Mouse (Mus musculus) right cerebral cortex, adult 2 months (tissue): ENCODE data around the gene Sigmar1.
"Not testable (repeated sequence)": the region's sequence is repeated elsewhere in the genome, so short reads cannot be mapped to it uniquely, and the experiment has no call there.

Experiments
- DNase-seq, 2 experiments: peaks; one replicate each; pipeline ENCODE4 v3.0.0; 2021 to 2022; ENCODE audit warnings: low spot score in 2 of 2

Sigmar1 gene

DNA sequence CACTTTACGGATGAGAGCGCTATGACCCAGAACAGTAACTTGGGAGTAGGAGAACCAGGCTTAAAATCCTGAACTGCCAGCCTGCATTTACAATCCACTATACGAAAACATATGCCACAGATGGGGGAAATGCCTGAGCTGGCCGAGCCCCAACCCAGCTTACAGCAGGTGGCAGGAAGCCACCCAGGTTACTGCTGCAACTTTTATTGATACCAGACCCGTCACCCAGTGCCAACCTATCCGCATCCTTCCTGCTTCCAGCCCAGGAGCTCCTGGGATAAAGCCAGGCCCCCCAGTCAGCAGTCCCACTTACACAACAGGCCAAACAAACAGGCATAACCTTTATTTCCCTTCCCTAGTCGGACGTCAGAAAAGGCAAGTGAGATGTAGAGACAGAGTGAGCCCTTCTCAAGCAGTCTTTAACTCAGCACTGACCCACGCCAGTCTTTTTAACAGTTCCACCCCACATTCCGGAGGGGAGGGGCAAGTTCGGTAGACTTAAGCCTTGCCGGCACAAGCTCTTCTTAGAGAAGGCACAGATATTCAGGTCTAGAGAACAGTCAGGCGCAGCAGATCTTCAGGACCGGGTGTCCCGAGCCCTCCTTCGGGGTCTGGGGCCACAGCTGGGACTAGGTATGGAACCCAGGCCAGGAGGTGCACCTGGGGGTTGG lies 44.1 kb downstream of the Sigmar1 start:
- DNase-seq = no peak

DNA sequence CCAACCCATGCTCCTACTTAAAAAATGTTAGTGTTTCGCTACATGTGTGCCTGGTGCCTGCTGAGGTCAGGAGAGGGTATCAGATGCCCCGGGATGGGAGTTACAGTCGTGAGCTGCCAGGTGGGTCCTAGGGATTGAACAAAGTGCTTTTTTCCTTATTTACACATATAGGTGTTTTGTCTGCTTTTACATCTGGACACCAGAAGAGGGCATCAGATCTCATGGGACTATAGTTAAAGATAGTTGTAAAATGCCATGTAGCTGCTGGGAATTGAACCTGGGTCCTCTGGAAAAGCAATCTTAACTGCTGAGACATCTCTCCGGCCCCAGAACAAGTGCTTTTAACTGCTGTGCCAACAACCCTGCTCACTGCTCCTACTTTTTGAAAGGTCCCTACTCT lies 45.7 kb downstream of the Sigmar1 start:
- no peak for DNase-seq

DNA sequence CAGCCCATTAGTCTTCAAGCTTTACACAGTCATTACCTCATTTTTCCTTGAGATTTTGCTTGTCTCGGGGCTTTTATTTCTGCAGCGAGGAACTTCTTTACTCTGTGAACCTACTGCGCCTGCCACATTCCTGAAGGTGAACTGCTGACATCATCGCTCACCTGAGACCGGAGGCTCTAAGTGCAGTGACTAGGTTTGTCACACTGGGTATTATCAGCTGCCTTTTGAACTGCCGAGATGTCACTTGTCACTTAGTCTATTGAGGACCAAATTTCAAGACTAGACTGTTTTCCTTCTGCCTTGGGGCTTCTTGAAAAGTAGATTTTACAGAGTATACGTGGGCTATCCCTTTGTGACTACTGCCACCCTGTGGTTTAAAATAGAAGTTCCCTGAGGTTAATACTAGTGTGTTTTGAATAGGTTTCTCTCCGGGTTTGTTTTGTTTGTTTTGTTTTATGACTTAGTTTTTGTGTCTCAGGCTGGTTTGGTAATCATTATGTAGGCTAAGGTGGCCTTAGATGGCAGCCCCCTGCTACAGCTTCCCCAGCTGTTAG lies 47.7 kb downstream of the Sigmar1 start:
- DNase-seq = no peak

- peak; percentile 83 to 86 for DNase-seq
Measured at GRCm38 (mm10) chr4:41707011-41707535, 48.9 kb downstream of the Sigmar1 start.

GRCm38 (mm10) chr4:41705922-41706754 lies 49.8 kb downstream of the Sigmar1 start:
- no peak for DNase-seq

DNA sequence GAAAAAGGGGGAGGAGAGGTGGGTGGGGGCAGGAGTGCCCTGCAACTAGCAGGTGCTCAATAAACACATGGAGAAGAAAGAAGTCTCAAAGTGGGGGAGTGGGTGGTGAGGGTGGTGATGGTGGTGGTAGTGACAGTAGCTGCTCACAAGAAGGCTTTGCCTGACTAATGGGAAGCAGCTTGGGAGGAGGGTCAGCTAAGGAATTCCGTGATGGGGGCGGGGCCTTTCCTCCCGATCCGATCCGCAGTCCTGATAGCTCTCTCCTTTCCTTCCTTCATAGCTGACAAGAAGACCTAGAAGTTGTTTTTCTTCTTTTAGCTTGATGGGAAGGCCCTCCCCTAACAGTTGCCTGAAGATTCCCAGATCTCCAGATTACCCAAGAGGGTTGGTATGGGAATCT lies 51.3 kb downstream of the Sigmar1 start:
- no peak for DNase-seq

DNA sequence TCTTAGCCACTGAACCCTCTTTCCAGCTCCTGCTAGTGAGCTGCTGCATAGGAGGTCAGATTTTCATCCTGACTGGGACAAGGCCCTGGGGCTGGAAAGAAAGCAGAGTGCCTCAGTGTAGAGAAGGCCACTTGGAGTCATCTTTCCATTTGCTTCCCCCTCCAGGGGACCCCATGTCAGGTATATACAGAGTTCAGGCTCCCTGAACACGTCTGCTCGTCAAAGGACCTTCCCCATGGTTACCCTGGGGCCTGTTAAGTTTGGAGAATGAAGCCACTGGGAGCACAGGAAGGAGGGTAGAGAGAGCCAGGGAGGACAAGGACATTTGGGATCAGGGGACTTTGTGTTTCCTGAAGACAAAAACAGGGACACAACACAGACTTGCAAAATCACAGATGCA lies 53.7 kb downstream of the Sigmar1 start:
- not testable (repeated sequence) for DNase-seq

DNA sequence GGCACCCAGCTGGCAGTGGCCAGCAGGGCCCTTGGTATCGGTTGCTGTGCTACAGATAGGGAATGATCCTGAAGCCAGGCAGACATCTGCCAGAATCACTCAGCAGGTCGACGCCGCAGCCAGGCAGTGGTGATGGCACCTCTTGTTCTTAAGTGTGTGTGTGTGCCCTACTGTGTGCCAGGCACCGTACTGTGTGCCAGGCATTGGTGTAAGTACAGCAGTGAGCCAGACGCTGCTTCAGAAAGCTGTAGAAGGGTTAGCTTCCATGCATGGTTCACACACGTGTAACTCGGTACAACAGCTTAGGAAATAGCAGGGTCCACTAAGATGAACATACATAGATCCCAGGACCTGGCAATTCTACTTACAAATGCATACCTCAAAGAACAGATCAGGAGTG lies 55.7 kb downstream of the Sigmar1 start:
- DNase-seq = not testable (repeated sequence)

- DNase-seq = not testable (repeated sequence)
Measured at GRCm38 (mm10) chr4:41699783-41700182, 56.2 kb downstream of the Sigmar1 start, which contains the start of gene Il11ra1. Il11ra1 (plus strand) TSS chr4:41699989.

GRCm38 (mm10) chr4:41698421-41699016 lies 57.4 kb downstream of the Sigmar1 start:
- not testable (repeated sequence) for DNase-seq

- DNase-seq = peak; percentile 88 to 91
Measured at GRCm38 (mm10) chr4:41696930-41697841, 58.8 kb downstream of the Sigmar1 start, which contains the start of gene Cntfr. Cntfr (minus strand) TSS chr4:41697089.

DNA sequence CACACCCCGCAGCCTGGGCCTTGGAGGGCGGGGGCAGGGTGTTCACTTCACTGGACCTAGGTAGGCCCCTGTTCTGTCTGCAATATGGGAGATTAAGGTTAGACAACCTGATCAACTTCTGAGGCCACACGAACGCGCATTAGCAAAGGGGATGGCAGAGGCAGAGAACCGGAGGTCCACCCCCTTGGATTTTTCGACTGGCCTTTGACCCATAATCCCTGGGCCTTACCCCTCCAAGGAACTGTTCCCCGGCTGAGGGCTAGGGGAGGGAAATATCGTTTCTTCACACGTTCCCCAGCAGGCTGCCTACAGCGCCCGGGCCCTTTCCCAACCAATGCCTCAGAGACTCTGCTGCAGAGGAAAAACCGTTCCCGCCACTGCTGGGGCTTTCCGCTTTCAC lies 59.5 kb downstream of the Sigmar1 start:
- not testable (repeated sequence) for DNase-seq

DNA sequence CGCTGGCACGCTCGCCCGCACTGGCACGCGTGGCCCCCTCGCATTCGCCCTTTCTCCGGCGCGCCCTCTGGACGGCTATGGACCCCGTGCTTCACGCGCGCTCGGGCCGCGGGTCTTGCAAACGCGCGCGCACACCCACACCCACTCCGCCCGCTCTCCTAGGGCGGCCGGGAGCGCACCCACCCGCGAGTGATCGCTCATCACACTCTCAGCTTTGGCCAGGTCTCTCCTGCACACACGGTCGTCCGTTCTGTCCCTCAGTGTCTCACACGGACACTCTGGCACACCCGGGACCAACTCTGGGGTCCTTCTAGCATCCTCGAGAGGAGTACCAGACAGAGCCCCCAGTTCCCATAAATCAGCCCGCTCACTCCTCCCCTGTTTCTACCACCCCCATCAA lies 60.2 kb downstream of the Sigmar1 start:
- DNase-seq = not testable (repeated sequence)

- DNase-seq = not testable (repeated sequence)
Measured at GRCm38 (mm10) chr4:41693511-41693910, 62.4 kb downstream of the Sigmar1 start.

GRCm38 (mm10) chr4:41690014-41690413 lies 65.9 kb downstream of the Sigmar1 start:
- DNase-seq = not testable (repeated sequence)

GRCm38 (mm10) chr4:41688562-41688961 lies 67.4 kb downstream of the Sigmar1 start:
- DNase-seq = not testable (repeated sequence)
